Mouse (Mus musculus): ENCODE results near the gene Atp9a.

- TF ChIP-seq POLR2A (IDR thresholded peaks at IDR 0.05; ENCODE audit: insufficient read length, low read depth) (no peak), USF1 (IDR thresholded peaks at IDR 0.05; ENCODE audit: low read depth) (no peak)
Measured at GRCm38 (mm10) chr2:168648171-168648570, 94.0 kb downstream of the Atp9a start.

Measured in myocyte (in vitro differentiated cells).